Mouse (Mus musculus) embryonic facial prominence, embryonic 14.5 days (tissue): ENCODE data around the gene Gm128. TPM values are rescaled to one million over a fixed set of nuclear protein-coding genes. Genes with fewer than 3 reads are reported as not detected.

ENCODE experiments used
- ATAC-seq: fragments of 200-750 bp; cut with Nextera tagmentation; 2 replicates; pipeline ENCODE4 v1.8.0; 2017; ENCODE audit warnings: low read depth, moderate number of reproducible peaks, moderate TSS enrichment
- DNase-seq: peaks from one replicate; pipeline ENCODE4 v3.0.0-alpha.2; 2015; ENCODE audit warnings: low spot score
- H3K27ac ChIP-seq: fragments of 300-500 bp; sonication (generic); replicated peaks from 2 replicates; pipeline ENCODE4 v1.5.1; 2014; ENCODE audit warnings: low read depth, mild to moderate bottlenecking, low read length, moderate library complexity
- H3K27me3 ChIP-seq: fragments of 300-500 bp; sonication (generic); replicated peaks from 2 replicates; pipeline ENCODE4 v1.6.1; 2014; ENCODE audit warnings: low read length; ENCODE audit not compliant: control insufficient read depth, insufficient read depth
- H3K36me3 ChIP-seq: fragments of 300-500 bp; sonication (generic); 2 replicates; pipeline ENCODE4 v1.6.1; 2014; ENCODE audit warnings: low read length, mixed read lengths; ENCODE audit not compliant: control insufficient read depth, insufficient read depth
- H3K4me1 ChIP-seq: fragments of 300-500 bp; sonication (generic); 2 replicates; pipeline ENCODE4 v1.6.1; 2014; ENCODE audit warnings: antibody characterized with exemption, low read length; ENCODE audit not compliant: control insufficient read depth, insufficient read depth
- H3K4me2 ChIP-seq: fragments of 300-500 bp; sonication (generic); 2 replicates; pipeline ENCODE4 v1.6.1; 2014; ENCODE audit warnings: low read depth, mild to moderate bottlenecking, low read length, moderate library complexity, mixed read lengths
- H3K4me3 ChIP-seq: fragments of 300-500 bp; sonication (generic); 2 replicates; pipeline ENCODE4 v1.5.1; 2014; ENCODE audit warnings: low read depth, mild to moderate bottlenecking, low read length
- H3K9ac ChIP-seq: fragments of 300-500 bp; sonication (generic); 2 replicates; pipeline ENCODE4 v1.6.1; 2014; ENCODE audit warnings: low read depth, mild to moderate bottlenecking, low read length, moderate library complexity, mixed read lengths
- H3K9me3 ChIP-seq: fragments of 300-500 bp; sonication (generic); 2 replicates; pipeline ENCODE4 v1.6.1; 2016; ENCODE audit warnings: low read length; ENCODE audit not compliant: control insufficient read depth
- WGBS: fragments of 180-500 bp; shearing (Covaris S2); extraction: QIAGEN DNeasy Blood & Tissue Kit; methylation state at CpG from one replicate; pipeline ENCODE4 v1.1.7; 2014; 5-methylcytosine and 5-hydroxymethylcytosine counted together
- polyA plus RNA-seq: library from polyadenylated mRNA; unstranded; fragments of >200 nt; fragmentation: Nextera tagmentation; extraction: Ambion mirVana; gene quantifications from 2 replicates; pipeline ENCODE4 v1.2.1, GENCODE M21; 2014

Gm128 gene
- polyA plus RNA-seq, 1 experiment from 2014 or later = 0.38 TPM

- DNase-seq = no peak
- Histone ChIP-seq H3K27ac (no peak overlapping the region), H3K36me3 (peaks cover 91% of the 10 kb centered on the region), H3K4me2 (no peak overlapping the region), H3K9ac (no peak overlapping the region), H3K27me3 (no peaks in the 10 kb centered on the region), H3K9me3 (no peaks in the 10 kb centered on the region), H3K4me1 (no peaks in the 10 kb centered on the region), H3K4me3 (no peak overlapping the region)
- 79% methylated on average over 4 of the region's 4 CpGs for WGBS
- ATAC-seq = no peak
Observed at GRCm38 (mm10) chr3:95261975-95262374, 20.6 kb upstream of the Gm128 start.

GRCm38 (mm10) chr3:95256931-95257330 lies 15.5 kb upstream of the Gm128 start:
- H3K9ac ChIP-seq = no peak overlapping the region
- no peak overlapping the region for H3K27ac ChIP-seq
- 88% methylated on average over 5 of the region's 5 CpGs for WGBS
- no peaks in the 10 kb centered on the region for H3K27me3 ChIP-seq
- H3K9me3 ChIP-seq = no peaks in the 10 kb centered on the region
- ATAC-seq = no peak
- no peak for DNase-seq
- no peak overlapping the region for H3K4me3 ChIP-seq
- peaks cover 84% of the 10 kb centered on the region for H3K36me3 ChIP-seq
- H3K4me1 ChIP-seq = no peaks in the 10 kb centered on the region
- no peak overlapping the region for H3K4me2 ChIP-seq

GRCm38 (mm10) chr3:95250783-95251424 lies 9.5 kb upstream of the Gm128 start, which contains the start of gene Bnipl:
TSS of gene Bnipl (minus strand) at chr3:95251193.
- H3K4me2 ChIP-seq = peak within 1 kb of the TSS; percentile 28; the same call in 1 of the 2 replicates
- H3K4me3 ChIP-seq = 0 out of 2 replicates have a peak within 1 kb of the TSS, but pooled peaks have one; percentile 3
- peaks cover 35% of the 10 kb centered on the region for H3K36me3 ChIP-seq
- no peak within 1 kb of the TSS for H3K9ac ChIP-seq
- H3K27ac ChIP-seq = peak within 1 kb of the TSS; percentile 33
- H3K4me1 ChIP-seq = no peaks in the 10 kb centered on the region
- ATAC-seq (peak; percentile 73; the same call in 1 of the 2 replicates), DNase-seq (peak; percentile 77)
- no peaks in the 10 kb centered on the region for H3K9me3 ChIP-seq
- WGBS = 45% methylated on average over 7 of the region's 7 CpGs
- H3K27me3 ChIP-seq = no peaks in the 10 kb centered on the region

- Histone ChIP-seq H3K9ac (no peak overlapping the region), H3K4me3 (0 out of 2 replicates have a peak overlapping the region, but pooled peaks have one; percentile 3), H3K9me3 (no peaks in the 10 kb centered on the region), H3K4me2 (peak overlapping the region; percentile 28; the same call in 1 of the 2 replicates), H3K4me1 (no peaks in the 10 kb centered on the region), H3K36me3 (peaks cover 33% of the 10 kb centered on the region), H3K27me3 (no peaks in the 10 kb centered on the region), H3K27ac (peak overlapping the region; percentile 33)
- DNase-seq (no peak), ATAC-seq (no peak)
- WGBS = 64% methylated on average over 5 of the region's 5 CpGs
Observed at GRCm38 (mm10) chr3:95250361-95250760, 9.0 kb upstream of the Gm128 start.

- Histone ChIP-seq H3K36me3 (peaks cover 21% of the 10 kb centered on the region; the same call in 1 of the 2 replicates), H3K27me3 (no peaks in the 10 kb centered on the region), H3K4me2 (no peak overlapping the region), H3K27ac (no peak overlapping the region), H3K4me1 (no peaks in the 10 kb centered on the region), H3K9ac (no peak overlapping the region), H3K4me3 (no peak overlapping the region), H3K9me3 (no peaks in the 10 kb centered on the region)
- ATAC-seq (no peak), DNase-seq (no peak)
- 71% methylated on average over 1 of the region's 1 CpGs for WGBS
Observed at GRCm38 (mm10) chr3:95247660-95248336, 6.4 kb upstream of the Gm128 start.

- Histone ChIP-seq H3K4me1 (no peaks in the 10 kb centered on the region), H3K9ac (no peak overlapping the region), H3K9me3 (no peaks in the 10 kb centered on the region), H3K36me3 (0 out of 2 replicates have a peak, but pooled peaks cover 16% of the 10 kb centered on the region), H3K27ac (no peak overlapping the region), H3K4me2 (no peak overlapping the region), H3K4me3 (no peak overlapping the region), H3K27me3 (no peaks in the 10 kb centered on the region)
- WGBS = 72% methylated on average over 5 of the region's 5 CpGs
- no peak for ATAC-seq
- DNase-seq = peak; percentile 42
Observed at GRCm38 (mm10) chr3:95246465-95247231, 5.2 kb upstream of the Gm128 start.

GRCm38 (mm10) chr3:95243086-95243485 lies 1.7 kb upstream of the Gm128 start:
- no peak for ATAC-seq
- 82% methylated on average over 2 of the region's 2 CpGs for WGBS
- H3K4me3 ChIP-seq = no peak overlapping the region

GRCm38 (mm10) chr3:95240900-95241299 lies 498 bp downstream of the Gm128 start:
- Histone ChIP-seq H3K9ac (0 out of 2 replicates have a peak overlapping the region, but pooled peaks have one; percentile 2), H3K4me2 (peak overlapping the region; percentile 29), H3K27me3 (no peaks in the 10 kb centered on the region), H3K4me3 (no peak overlapping the region), H3K27ac (no peak overlapping the region), H3K9me3 (no peaks in the 10 kb centered on the region), H3K36me3 (peaks cover 38% of the 10 kb centered on the region), H3K4me1 (no peaks in the 10 kb centered on the region)
- ATAC-seq = peak; percentile 35; the same call in 1 of the 2 replicates
- 31% methylated on average over 13 of the region's 17 CpGs for WGBS
- DNase-seq = no peak

More at GRCm38 (mm10) chr3:95243086-95243485, 1.7 kb upstream of the Gm128 start:
- peaks cover 20% of the 10 kb centered on the region; the same call in 1 of the 2 replicates for H3K36me3 ChIP-seq
- H3K9me3 ChIP-seq = no peaks in the 10 kb centered on the region
- H3K9ac ChIP-seq = no peak overlapping the region
- no peak for DNase-seq
- H3K4me1 ChIP-seq = no peaks in the 10 kb centered on the region
- H3K4me2 ChIP-seq = no peak overlapping the region
- H3K27me3 ChIP-seq = no peaks in the 10 kb centered on the region
- H3K27ac ChIP-seq = no peak overlapping the region
